Mouse (Mus musculus): ENCODE measurements at regions not wholly inside any gene's neighbourhood (a gene's known extent, or its start where the extent isn't known, plus 50 kb on each side); places are given as distances from the start of the nearest gene placed in this dataset.

GRCm38 (mm10) chr13:60111465-60111864 lies 65.7 kb downstream of the Gas1 start:
- TF ChIP-seq CTCF (IDR thresholded peaks at IDR 0.05; ENCODE audit: borderline replicate concordance, insufficient read depth, low read length): no peak
- no peak for TF ChIP-seq POLR2A (IDR thresholded peaks at IDR 0.05; ENCODE audit: low read depth, low read length)
